In genomic region chr15:25900540-25900939, GRCm38 (mm10) we compare ENCODE assay signal across 8 mouse cellular contexts. TPM values are rescaled to one million over a fixed set of nuclear protein-coding genes. Genes with fewer than 3 reads are reported as not detected.
A peak's percentile ranks its signal among the peaks of the same experiment; 100 is the strongest.
DNase-seq lines count a peak whose midpoint lies in the region; ATAC-seq and TF ChIP-seq lines count a peak whose summit lies in the region.

No protein-coding gene starts in this region.

- ATAC-seq in kidney, embryonic 15.5 days (replicated peaks; ENCODE audit: low FRiP score), result peak; percentile 50; the same call in 1 of the 2 replicates
- peak; percentile 77 for ATAC-seq in lung, postnatal 0 days

- intact Hi-C loops in gastrocnemius, postnatal 14 days (cut with DNase I; ENCODE audit: low total_unique reads), result loop anchor here (5.0 kb wide), 1 partner anchor 52 kb away; no protein-coding TSS in a partner anchor

- H3K4me2 ChIP-seq in kidney, embryonic 15.5 days, result no peak overlapping the region
- H3K4me2 ChIP-seq in lung, postnatal 0 days (replicated peaks; ENCODE audit: low read depth, low read length), result no peak overlapping the region

- no peaks in the 10 kb centered on the region for H3K9me3 ChIP-seq in kidney, embryonic 15.5 days (replicated peaks)
- H3K9me3 ChIP-seq in lung, postnatal 0 days (ENCODE audit: low read length), result no peaks in the 10 kb centered on the region

- peak; percentile 90 for TF ChIP-seq CTCF in lung, postnatal 0 days (IDR thresholded peaks at IDR 0.05)

- no peaks in the 10 kb centered on the region for H3K36me3 ChIP-seq in kidney, embryonic 15.5 days
- H3K36me3 ChIP-seq in lung, postnatal 0 days (ENCODE audit: insufficient read depth, low read length), result no peaks in the 10 kb centered on the region

- H3K4me1 ChIP-seq in kidney, embryonic 15.5 days, result no peaks in the 10 kb centered on the region
- H3K4me1 ChIP-seq in lung, postnatal 0 days (ENCODE audit: insufficient read depth, low read depth, low read length), result no peaks in the 10 kb centered on the region

- no peak overlapping the region for H3K9ac ChIP-seq in kidney, embryonic 15.5 days
- no peak overlapping the region for H3K9ac ChIP-seq in lung, postnatal 0 days (replicated peaks; ENCODE audit: low read depth)

- 9% methylated on average over 7 of the region's 7 CpGs for WGBS in kidney, embryonic 15.5 days
- 10% methylated on average over 7 of the region's 7 CpGs for WGBS in lung, postnatal 0 days

- H3K27ac ChIP-seq in kidney, embryonic 15.5 days, result no peak overlapping the region
- no peak overlapping the region for H3K27ac ChIP-seq in lung, postnatal 0 days (ENCODE audit: low read length)

- DNase-seq in CD4-positive, CD25-positive, alpha-beta regulatory T cell, adult 2 months (ENCODE audit: low read depth, low spot score), result peak; percentile 83
- peak; percentile 81 for DNase-seq in R1 (ENCODE audit: low read depth, low spot score)
- peak; percentile 50 for DNase-seq in cerebellum, adult 9-11 months
- peak; percentile 82 for DNase-seq in gastrocnemius, postnatal 14 days
- DNase-seq in lung, postnatal 0 days (ENCODE audit: low spot score), result peak; percentile 79
- peak; percentile 55 for DNase-seq in right cerebral cortex, postnatal 14 days
- peak; percentile 75 for DNase-seq in urinary bladder, postnatal 25 days (ENCODE audit: low spot score)

- H3K27me3 ChIP-seq in kidney, embryonic 15.5 days, result no peaks in the 10 kb centered on the region
- no peaks in the 10 kb centered on the region for H3K27me3 ChIP-seq in lung, postnatal 0 days (replicated peaks; ENCODE audit: insufficient read depth, low read length)

- no peak overlapping the region for H3K4me3 ChIP-seq in kidney, embryonic 15.5 days (replicated peaks)
- no peak overlapping the region for H3K4me3 ChIP-seq in lung, postnatal 0 days (ENCODE audit: low read depth, low read length)

- no peak for TF ChIP-seq EP300 in lung, postnatal 0 days (IDR thresholded peaks at IDR 0.05)

RNA-seq across cellular contexts. Expression of gene Retreg1, which starts 57.6 kb away (rescaled TPM):
- 100 to 1,000 TPM in 1 of 2 experiments, 10 to 100 TPM in 1; 90.8 to 157 TPM for total RNA-seq in gastrocnemius, postnatal 14 days (2021)
- polyA plus RNA-seq in kidney, embryonic 15.5 days (2015; fragmentation: Nextera tagmentation; extraction: Ambion mirVana), result 15.9 and 16.1 TPM in 2 replicates
- polyA plus RNA-seq in lung, postnatal 0 days (2015; fragmentation: Nextera tagmentation; extraction: Ambion mirVana), result 36.2 and 36.8 TPM in 2 replicates
